Comparison of ENCODE assay signal across 8 mouse cellular contexts in genomic region chr17:37002364-37003330, GRCm38 (mm10). TPM values are rescaled to one million over a fixed set of nuclear protein-coding genes. Genes with fewer than 3 reads are reported as not detected.
DNase-seq lines count a peak whose midpoint lies in the region; ATAC-seq and TF ChIP-seq lines count a peak whose summit lies in the region.

No protein-coding gene starts in this region.

- H3K4me1 ChIP-seq in heart, embryonic 11.5 days (ENCODE audit: control insufficient read depth, insufficient read depth, low read length) = no peaks in the 10 kb centered on the region
- H3K4me1 ChIP-seq in lung, embryonic 15.5 days = peaks cover 14% of the 10 kb centered on the region

- H3K4me2 ChIP-seq in heart, embryonic 11.5 days = peak overlapping the region; percentile 75
- H3K4me2 ChIP-seq in lung, embryonic 15.5 days = peak overlapping the region; percentile 85

- H3K9me3 ChIP-seq in heart, embryonic 11.5 days (replicated peaks; ENCODE audit: control insufficient read depth, low read length) = no peaks in the 10 kb centered on the region
- no peaks in the 10 kb centered on the region for H3K9me3 ChIP-seq in lung, embryonic 15.5 days

- H3K27me3 ChIP-seq in C2C12 (ENCODE audit: control insufficient read depth, insufficient read depth, insufficient read length) = no peaks in the 10 kb centered on the region
- H3K27me3 ChIP-seq in heart, embryonic 11.5 days (ENCODE audit: control insufficient read depth, insufficient read depth, low read length) = no peaks in the 10 kb centered on the region
- no peaks in the 10 kb centered on the region for H3K27me3 ChIP-seq in lung, embryonic 15.5 days

- H3ac ChIP-seq in C2C12 (ENCODE audit: control insufficient read depth, insufficient read length, low read depth) = peak overlapping the region; percentile 66

- no peaks in the 10 kb centered on the region for H3K79me3 ChIP-seq in C2C12 (ENCODE audit: low read depth)

- ATAC-seq in heart, embryonic 11.5 days (replicated peaks; ENCODE audit: insufficient number of reproducible peaks, low FRiP score, low TSS enrichment) = peak; percentile 83
- ATAC-seq in lung, embryonic 15.5 days (ENCODE audit: borderline replicate concordance, extremely low read depth, low FRiP score, low TSS enrichment) = peak; percentile 92

- DNase-seq in adrenal gland, adult (ENCODE audit: inconsistent age in 2 of 2, low spot score in 1 of 2) = peak; percentile 37 to 74
- DNase-seq in embryo, embryonic 11 days = peak; percentile 90
- peak; percentile 58 for DNase-seq in kidney, adult 9 months
- peak; percentile 22 for DNase-seq in ovary, postnatal 14 days (ENCODE audit: low spot score)
- DNase-seq in spleen, postnatal 10 days (ENCODE audit: low spot score in 2 of 2) = no peak

- H3K36me3 ChIP-seq in C2C12 (ENCODE audit: control insufficient read depth, insufficient read depth) = peaks cover 15% of the 10 kb centered on the region
- H3K36me3 ChIP-seq in heart, embryonic 11.5 days (ENCODE audit: control insufficient read depth, insufficient read depth, low read length) = peaks cover 11% of the 10 kb centered on the region
- peaks cover 13% of the 10 kb centered on the region for H3K36me3 ChIP-seq in lung, embryonic 15.5 days

- peak overlapping the region; percentile 42 for H3K4me3 ChIP-seq in C2C12 (ENCODE audit: insufficient read depth, poor library complexity, severe bottlenecking)
- peak overlapping the region; percentile 73 for H3K4me3 ChIP-seq in heart, embryonic 11.5 days (ENCODE audit: low read depth, low read length)
- peak overlapping the region; percentile 73 for H3K4me3 ChIP-seq in lung, embryonic 15.5 days

- under 1% methylated on average over 49 of the region's 49 CpGs for WGBS in heart, embryonic 11.5 days (ENCODE audit: insufficient replicate concordance)
- WGBS in lung, embryonic 15.5 days = under 1% methylated on average over 49 of the region's 49 CpGs

- H3K27ac ChIP-seq in heart, embryonic 11.5 days (ENCODE audit: low read depth, low read length) = peak overlapping the region; percentile 93
- H3K27ac ChIP-seq in lung, embryonic 15.5 days = peak overlapping the region; percentile 95

- peak overlapping the region; percentile 91 for H3K9ac ChIP-seq in heart, embryonic 11.5 days (ENCODE audit: low read depth, low read length)
- peak overlapping the region; percentile 86 for H3K9ac ChIP-seq in lung, embryonic 15.5 days

- no peak for TF ChIP-seq CTCF in C2C12 (IDR thresholded peaks at IDR 0.05; ENCODE audit: control insufficient read depth, insufficient read depth, insufficient read length)

- H3K79me2 ChIP-seq in C2C12 (ENCODE audit: control insufficient read depth, insufficient read depth) = peaks cover 9% of the 10 kb centered on the region

TF ChIP-seq in C2C12, 6 proteins besides CTCF, POLR2A, EP300 and RAD21:
- TF ChIP-seq MAX (IDR thresholded peaks at IDR 0.05) (peak; percentile 52), MYOD1 (IDR thresholded peaks at IDR 0.05; ENCODE audit: control insufficient read depth, insufficient read length, low read depth) (no peak)

RNA-seq across cellular contexts. Expression of gene Zfp57, which starts 1.7 kb away (rescaled TPM):
- 11.6 TPM for polyA plus RNA-seq in C2C12 (2012; fragmentation: generic; extraction: Trizol)
- 66.7 and 70.1 TPM in 2 replicates for polyA plus RNA-seq in heart, embryonic 11.5 days (2014; fragmentation: Nextera tagmentation; extraction: Ambion mirVana)
- polyA plus RNA-seq in lung, embryonic 15.5 days (2015; fragmentation: Nextera tagmentation; extraction: Ambion mirVana) = 77.9 and 79.8 TPM in 2 replicates

RNA-seq across cellular contexts. Expression of gene H2-M5, which starts 13.3 kb away (rescaled TPM):
- polyA plus RNA-seq in C2C12 (2012; fragmentation: generic; extraction: Trizol) = 0.06 TPM
- polyA plus RNA-seq in heart, embryonic 11.5 days (2014; fragmentation: Nextera tagmentation; extraction: Ambion mirVana) = 0.24 and 0.49 TPM in 2 replicates
- polyA plus RNA-seq in lung, embryonic 15.5 days (2015; fragmentation: Nextera tagmentation; extraction: Ambion mirVana) = 0.40 and 0.48 TPM in 2 replicates

RNA-seq across cellular contexts. Expression of gene Mog, which starts 20.6 kb away (rescaled TPM):
- polyA plus RNA-seq in C2C12 (2012; fragmentation: generic; extraction: Trizol) = 0.02 TPM
- polyA plus RNA-seq in heart, embryonic 11.5 days (2014; fragmentation: Nextera tagmentation; extraction: Ambion mirVana) = 0.25 TPM in 1 of 2 replicates, not detected in the other
- polyA plus RNA-seq in lung, embryonic 15.5 days (2015; fragmentation: Nextera tagmentation; extraction: Ambion mirVana) = 0.14 TPM in 1 of 2 replicates, not detected in the other

RNA-seq across cellular contexts. Expression of gene 2410137M14Rik, which starts 21.6 kb away (rescaled TPM):
- not detected for polyA plus RNA-seq in C2C12 (2012; fragmentation: generic; extraction: Trizol)
- polyA plus RNA-seq in heart, embryonic 11.5 days (2014; fragmentation: Nextera tagmentation; extraction: Ambion mirVana) = not detected in 2 replicates
- not detected in 2 replicates for polyA plus RNA-seq in lung, embryonic 15.5 days (2015; fragmentation: Nextera tagmentation; extraction: Ambion mirVana)

RNA-seq across cellular contexts. Expression of gene Gabbr1, which starts 43.1 kb away (rescaled TPM):
- polyA plus RNA-seq in C2C12 (2012; fragmentation: generic; extraction: Trizol) = 6.1 TPM
- 4.4 and 6.0 TPM in 2 replicates for polyA plus RNA-seq in heart, embryonic 11.5 days (2014; fragmentation: Nextera tagmentation; extraction: Ambion mirVana)
- 9.4 and 9.7 TPM in 2 replicates for polyA plus RNA-seq in lung, embryonic 15.5 days (2015; fragmentation: Nextera tagmentation; extraction: Ambion mirVana)

Comparison
In these comparisons a context has a peak if more than half of its experiments do, and no peak if none do; other contexts are left out.
1. DNase-seq: peak in adrenal gland, adult (2 of 2), embryo, embryonic 11 days (single experiment), kidney, adult 9 months (single experiment) and ovary, postnatal 14 days (single experiment); none in spleen, postnatal 10 days (0 of 2).
2. Peak in every context shown above with its lines, with median percentiles within 50 percentile points of each other: H3K4me3 ChIP-seq.